In the genomic region with DNA sequence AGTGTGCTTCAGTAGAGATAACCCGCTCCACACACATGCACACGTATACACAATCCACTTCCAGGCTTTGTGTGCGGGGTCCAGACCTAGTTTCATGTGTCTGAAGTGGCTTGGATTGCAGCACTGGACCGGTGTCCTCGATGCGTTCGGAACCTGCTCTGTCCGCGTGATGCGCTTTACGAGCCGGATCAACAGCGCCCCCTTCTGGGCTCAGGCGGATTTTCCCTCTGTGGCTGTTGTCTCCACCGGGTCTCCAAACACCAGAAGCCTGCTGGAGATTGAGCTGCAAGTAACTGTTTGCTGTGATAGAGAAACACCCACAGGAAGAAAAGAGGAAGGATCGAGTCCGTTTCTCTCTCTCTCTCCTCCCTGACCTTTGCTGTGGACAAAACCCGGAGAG, we compare ENCODE assay signal across 8 mouse cellular contexts. TPM values are rescaled to one million over a fixed set of nuclear protein-coding genes. Genes with fewer than 3 reads are reported as not detected.
DNase-seq lines count a peak whose midpoint lies in the region; ATAC-seq and TF ChIP-seq lines count a peak whose summit lies in the region.

No protein-coding gene starts in this region.

- 3% methylated on average over 18 of the region's 18 CpGs for WGBS in heart, adult 2 months
- WGBS in kidney, embryonic 15.5 days, result 2% methylated on average over 18 of the region's 18 CpGs
- 3% methylated on average over 18 of the region's 18 CpGs for WGBS in liver, adult 2 months
- 3% methylated on average over 18 of the region's 18 CpGs for WGBS in neural tube, embryonic 13.5 days

- H3K27ac ChIP-seq in heart, adult 2 months, result no peak overlapping the region
- H3K27ac ChIP-seq in kidney, embryonic 15.5 days, result no peak overlapping the region
- no peak overlapping the region for H3K27ac ChIP-seq in liver, adult 2 months (replicated peaks; ENCODE audit: insufficient read depth, low read depth, low read length)
- no peak overlapping the region for H3K27ac ChIP-seq in neural tube, embryonic 13.5 days (replicated peaks)

- no peaks in the 10 kb centered on the region for H3K79me2 ChIP-seq in heart, adult 2 months (replicated peaks; ENCODE audit: control insufficient read depth, insufficient read depth, low read length)
- no peaks in the 10 kb centered on the region for H3K79me2 ChIP-seq in liver, adult 2 months (ENCODE audit: control insufficient read depth, insufficient read depth, low read length)

- peak overlapping the region; percentile 38 for H3K4me2 ChIP-seq in kidney, embryonic 15.5 days
- 0 out of 2 replicates have a peak overlapping the region, but pooled peaks have one; percentile 19 for H3K4me2 ChIP-seq in neural tube, embryonic 13.5 days

- intact Hi-C loops in heart, adult 2 months (cut with DNase I), result loop anchor here (1.0 to 10.0 kb wide), 3 partner anchors 69 to 207 kb away; a partner anchor contains a TSS

- DNase-seq in A20 (ENCODE audit: low read depth, low spot score), result peak; percentile 84
- peak; percentile 74 for DNase-seq in adrenal gland, adult 8-10 months
- DNase-seq in embryo, embryonic 9.5 days (ENCODE audit: extremely low spot score), result peak; percentile 75
- DNase-seq in heart, adult 2 months, result peak; percentile 80 to 85
- DNase-seq in liver, adult 2 months (ENCODE audit: extremely low read depth, low read depth, low spot score), result peak; percentile 46
- peak; percentile 91 for DNase-seq in testis, postnatal 10 days (ENCODE audit: low spot score)

- no peaks in the 10 kb centered on the region for H3K9me3 ChIP-seq in kidney, embryonic 15.5 days (replicated peaks)
- H3K9me3 ChIP-seq in neural tube, embryonic 13.5 days, result no peaks in the 10 kb centered on the region

- TF ChIP-seq CTCF in heart, adult 2 months (IDR thresholded peaks at IDR 0.05), result peak; percentile 95
- peak; percentile 94 for TF ChIP-seq CTCF in liver, adult 2 months (IDR thresholded peaks at IDR 0.05; ENCODE audit: low read depth, low read length)

- H3K4me1 ChIP-seq in heart, adult 2 months (ENCODE audit: control insufficient read depth, insufficient read depth, low read length), result peaks cover 4% of the 10 kb centered on the region
- H3K4me1 ChIP-seq in kidney, embryonic 15.5 days, result peaks cover 28% of the 10 kb centered on the region
- H3K4me1 ChIP-seq in liver, adult 2 months (ENCODE audit: control insufficient read depth, insufficient read depth, low read length), result peaks cover 2% of the 10 kb centered on the region; the same call in 1 of the 2 replicates
- peaks cover 25% of the 10 kb centered on the region for H3K4me1 ChIP-seq in neural tube, embryonic 13.5 days (replicated peaks)

- no peaks in the 10 kb centered on the region for H3K36me3 ChIP-seq in heart, adult 2 months (ENCODE audit: control insufficient read depth, insufficient read depth, low read length)
- H3K36me3 ChIP-seq in kidney, embryonic 15.5 days, result no peaks in the 10 kb centered on the region
- no peaks in the 10 kb centered on the region for H3K36me3 ChIP-seq in liver, adult 2 months (ENCODE audit: control insufficient read depth, insufficient read depth, low read length)
- no peaks in the 10 kb centered on the region for H3K36me3 ChIP-seq in neural tube, embryonic 13.5 days

- no peaks in the 10 kb centered on the region for H3K27me3 ChIP-seq in heart, adult 2 months (ENCODE audit: control insufficient read depth, insufficient read depth, low read length)
- peaks cover 42% of the 10 kb centered on the region for H3K27me3 ChIP-seq in kidney, embryonic 15.5 days
- no peaks in the 10 kb centered on the region; the same call in 1 of the 2 replicates for H3K27me3 ChIP-seq in liver, adult 2 months (ENCODE audit: control insufficient read depth, insufficient read depth, low read length)
- peaks cover 43% of the 10 kb centered on the region for H3K27me3 ChIP-seq in neural tube, embryonic 13.5 days

- ATAC-seq in kidney, embryonic 15.5 days (replicated peaks; ENCODE audit: low FRiP score), result peak; percentile 43; the same call in 1 of the 2 replicates
- ATAC-seq in neural tube, embryonic 13.5 days (ENCODE audit: low read depth), result no peak

- TF ChIP-seq EP300 in heart, adult 2 months (IDR thresholded peaks at IDR 0.05; ENCODE audit: insufficient read depth, low read depth, low read length), result peak; percentile 64; the same call in 1 of the 2 replicates

- H3K4me3 ChIP-seq in heart, adult 2 months, result no peak overlapping the region
- no peak overlapping the region for H3K4me3 ChIP-seq in kidney, embryonic 15.5 days (replicated peaks)
- H3K4me3 ChIP-seq in liver, adult 2 months (ENCODE audit: insufficient read depth, low read depth, low read length), result no peak overlapping the region
- H3K4me3 ChIP-seq in neural tube, embryonic 13.5 days, result no peak overlapping the region

- no peak for TF ChIP-seq POLR2A in heart, adult 2 months (IDR thresholded peaks at IDR 0.05; ENCODE audit: insufficient read depth, low read depth, low read length)
- no peak for TF ChIP-seq POLR2A in liver, adult 2 months (IDR thresholded peaks at IDR 0.05; ENCODE audit: extremely low read depth, insufficient read depth, low read length)

- H3K9ac ChIP-seq in heart, adult 2 months (ENCODE audit: low read depth, low read length), result no peak overlapping the region
- no peak overlapping the region for H3K9ac ChIP-seq in kidney, embryonic 15.5 days
- no peak overlapping the region for H3K9ac ChIP-seq in liver, adult 2 months (ENCODE audit: low read depth, low read length)
- no peak overlapping the region for H3K9ac ChIP-seq in neural tube, embryonic 13.5 days

RNA-seq across cellular contexts. Expression of a gene that starts 20.8 kb away (rescaled TPM):
- 100 to 1,000 TPM; 215 to 262 (median 251) TPM for total RNA-seq in adrenal gland, adult 8-10 months (2022)
- total RNA-seq in heart, adult 2 months (2021), result 10 to 100 TPM; 88.8 to 94.4 TPM
- polyA plus RNA-seq in heart, adult 2 months (2012; rRNA removed), result 51.3 and 91.5 TPM in 2 replicates
- polyA plus RNA-seq in kidney, embryonic 15.5 days (2015; fragmentation: Nextera tagmentation; extraction: Ambion mirVana), result 287 and 316 TPM in 2 replicates
- 39.8 and 41.9 TPM in 2 replicates for total RNA-seq in liver, adult 2 months (2014; rRNA removed)
- polyA plus RNA-seq in liver, adult 2 months (2012; rRNA removed), result 30.7 and 37.6 TPM in 2 replicates
- 365 and 462 TPM in 2 replicates for polyA plus RNA-seq in neural tube, embryonic 13.5 days (2015; fragmentation: Nextera tagmentation; extraction: Ambion mirVana)

RNA-seq across cellular contexts. Expression of a gene that starts 33.4 kb away (rescaled TPM):
- 100 to 1,000 TPM; 276 to 340 (median 329) TPM for total RNA-seq in adrenal gland, adult 8-10 months (2022)
- 10 to 100 TPM; 23.0 to 25.1 TPM for total RNA-seq in heart, adult 2 months (2021)
- 21.4 and 25.2 TPM in 2 replicates for polyA plus RNA-seq in heart, adult 2 months (2012; rRNA removed)
- 182 and 209 TPM in 2 replicates for polyA plus RNA-seq in kidney, embryonic 15.5 days (2015; fragmentation: Nextera tagmentation; extraction: Ambion mirVana)
- 52.0 and 60.8 TPM in 2 replicates for total RNA-seq in liver, adult 2 months (2014; rRNA removed)
- 41.4 and 47.5 TPM in 2 replicates for polyA plus RNA-seq in liver, adult 2 months (2012; rRNA removed)
- 107 and 115 TPM in 2 replicates for polyA plus RNA-seq in neural tube, embryonic 13.5 days (2015; fragmentation: Nextera tagmentation; extraction: Ambion mirVana)

RNA-seq across cellular contexts. Expression of a gene that starts 39.8 kb away (rescaled TPM):
- 100 to 1,000 TPM; 228 to 370 (median 267) TPM for total RNA-seq in adrenal gland, adult 8-10 months (2022)
- 100 to 1,000 TPM; 209 to 232 TPM for total RNA-seq in heart, adult 2 months (2021)
- polyA plus RNA-seq in heart, adult 2 months (2012; rRNA removed), result 286 and 366 TPM in 2 replicates
- polyA plus RNA-seq in kidney, embryonic 15.5 days (2015; fragmentation: Nextera tagmentation; extraction: Ambion mirVana), result 84.9 and 88.7 TPM in 2 replicates
- total RNA-seq in liver, adult 2 months (2014; rRNA removed), result 132 and 161 TPM in 2 replicates
- 351 and 387 TPM in 2 replicates for polyA plus RNA-seq in liver, adult 2 months (2012; rRNA removed)
- 59.3 and 64.0 TPM in 2 replicates for polyA plus RNA-seq in neural tube, embryonic 13.5 days (2015; fragmentation: Nextera tagmentation; extraction: Ambion mirVana)
